Mouse (Mus musculus): ENCODE data around the gene Nkiras2. TPM values are rescaled to one million over a fixed set of nuclear protein-coding genes. Genes with fewer than 3 reads are reported as not detected.
"Not testable (repeated sequence)": the region's sequence is repeated elsewhere in the genome, so short reads cannot be mapped to it uniquely, and the experiment has no call there.

Gene Nkiras2
- polyA plus RNA-seq, 1 experiment: not detected

- 87% methylated on average over 6 of the region's 6 CpGs for WGBS
- TF ChIP-seq POLR2A (IDR thresholded peaks at IDR 0.05; ENCODE audit: insufficient read depth, low read depth, low read length): no peak
- TF ChIP-seq CTCF (IDR thresholded peaks at IDR 0.05; ENCODE audit: insufficient read depth, low read depth, low read length): no peak
- H3K27ac ChIP-seq (ENCODE audit: insufficient read depth, low read depth, low read length): no peak overlapping the region
- peaks cover 28% of the 10 kb centered on the region for H3K4me1 ChIP-seq (ENCODE audit: control insufficient read depth, insufficient read depth, low read length)
- no peak overlapping the region for H3K4me3 ChIP-seq (ENCODE audit: insufficient read depth, low read depth, low read length)
Observed at GRCm38 (mm10) chr11:100607121-100607520, 11.9 kb upstream of the Nkiras2 start.

DNA sequence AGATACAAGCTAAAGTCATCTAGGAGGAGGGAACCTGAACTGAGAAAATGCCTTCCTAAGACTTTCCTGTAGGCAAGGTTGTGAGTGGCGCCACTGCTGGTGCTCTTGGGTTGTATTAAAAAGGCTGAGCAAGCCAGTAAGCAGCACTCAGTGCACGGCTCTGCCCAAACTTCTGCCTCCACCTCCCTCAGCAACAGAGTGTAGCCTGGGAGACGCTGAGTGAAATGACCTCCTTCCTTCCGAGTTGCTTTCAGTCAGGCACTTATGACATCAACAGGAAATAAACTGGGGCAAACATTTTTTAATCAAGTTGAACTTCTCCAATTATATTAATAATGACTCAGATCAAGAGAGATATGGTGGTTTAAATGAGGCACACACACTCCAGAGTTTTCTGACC lies 10.2 kb upstream of the Nkiras2 start:
- no peak overlapping the region for H3K27ac ChIP-seq (ENCODE audit: insufficient read depth, low read depth, low read length)
- WGBS: 37% methylated on average over 4 of the region's 4 CpGs
- H3K4me3 ChIP-seq (ENCODE audit: insufficient read depth, low read depth, low read length): no peak overlapping the region
- peaks cover 25% of the 10 kb centered on the region for H3K4me1 ChIP-seq (ENCODE audit: control insufficient read depth, insufficient read depth, low read length)
- TF ChIP-seq CTCF (IDR thresholded peaks at IDR 0.05; ENCODE audit: insufficient read depth, low read depth, low read length) (no peak), POLR2A (IDR thresholded peaks at IDR 0.05; ENCODE audit: insufficient read depth, low read depth, low read length) (no peak)

DNA sequence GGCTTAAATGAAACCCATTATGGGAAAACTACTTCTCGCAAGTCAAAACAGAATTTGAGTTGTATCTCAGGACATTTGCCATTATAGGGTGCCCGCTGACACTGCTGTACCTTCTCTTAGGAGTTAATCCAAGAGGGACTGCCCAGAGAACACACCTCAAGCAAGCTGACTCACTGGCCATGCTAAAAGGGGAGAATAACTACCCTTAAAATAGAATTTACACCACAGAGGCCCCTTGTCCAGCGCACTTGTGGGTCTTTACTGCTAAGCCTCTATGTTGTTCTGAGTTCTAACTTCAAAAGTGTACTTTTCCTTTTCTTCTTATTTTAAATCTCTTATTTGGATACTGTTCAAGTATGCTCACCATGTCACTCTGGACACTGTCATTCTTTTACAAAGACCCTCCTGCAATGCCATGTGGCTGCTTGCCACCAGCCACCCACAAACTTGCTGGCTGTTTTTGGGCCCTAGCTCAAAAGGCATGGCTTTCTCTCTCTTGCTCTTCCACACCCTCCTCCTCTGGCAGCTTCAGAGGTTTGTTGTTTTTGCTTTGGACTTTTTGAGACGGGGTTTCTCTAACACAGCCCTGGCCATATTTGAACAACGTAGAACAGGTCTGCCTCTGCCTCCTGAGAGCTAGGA lies 9.6 kb upstream of the Nkiras2 start:
- Histone ChIP-seq H3K4me3 (ENCODE audit: insufficient read depth, low read depth, low read length) (no peak overlapping the region), H3K4me1 (ENCODE audit: control insufficient read depth, insufficient read depth, low read length) (peaks cover 24% of the 10 kb centered on the region), H3K27ac (ENCODE audit: insufficient read depth, low read depth, low read length) (no peak overlapping the region)
- 46% methylated on average over 5 of the region's 5 CpGs for WGBS
- no peak for TF ChIP-seq CTCF (IDR thresholded peaks at IDR 0.05; ENCODE audit: insufficient read depth, low read depth, low read length)
- no peak for TF ChIP-seq POLR2A (IDR thresholded peaks at IDR 0.05; ENCODE audit: insufficient read depth, low read depth, low read length)

- peaks cover 24% of the 10 kb centered on the region for H3K4me1 ChIP-seq (ENCODE audit: control insufficient read depth, insufficient read depth, low read length)
- TF ChIP-seq POLR2A (IDR thresholded peaks at IDR 0.05; ENCODE audit: insufficient read depth, low read depth, low read length): no peak
- no peak for TF ChIP-seq CTCF (IDR thresholded peaks at IDR 0.05; ENCODE audit: insufficient read depth, low read depth, low read length)
- no peak overlapping the region for H3K4me3 ChIP-seq (ENCODE audit: insufficient read depth, low read depth, low read length)
- 0 out of 2 replicates have a peak overlapping the region, but pooled peaks have one; percentile 9 for H3K27ac ChIP-seq (ENCODE audit: insufficient read depth, low read depth, low read length)
- 42% methylated on average over 9 of the region's 9 CpGs for WGBS
Observed at GRCm38 (mm10) chr11:100609997-100610680, 8.9 kb upstream of the Nkiras2 start.

GRCm38 (mm10) chr11:100611627-100612026 lies 7.4 kb upstream of the Nkiras2 start:
- Histone ChIP-seq H3K27ac (ENCODE audit: insufficient read depth, low read depth, low read length) (no peak overlapping the region), H3K4me1 (ENCODE audit: control insufficient read depth, insufficient read depth, low read length) (peaks cover 15% of the 10 kb centered on the region), H3K4me3 (ENCODE audit: insufficient read depth, low read depth, low read length) (no peak overlapping the region)
- TF ChIP-seq CTCF (IDR thresholded peaks at IDR 0.05; ENCODE audit: insufficient read depth, low read depth, low read length) (no peak), POLR2A (IDR thresholded peaks at IDR 0.05; ENCODE audit: insufficient read depth, low read depth, low read length) (no peak)
- WGBS: 60% methylated on average over 6 of the region's 6 CpGs

GRCm38 (mm10) chr11:100613241-100613640 lies 5.8 kb upstream of the Nkiras2 start:
- whole genome bisulfite sequencing: 37% methylated on average over 3 of the region's 3 CpGs
- Histone ChIP-seq H3K4me1 (ENCODE audit: control insufficient read depth, insufficient read depth, low read length) (peaks cover 20% of the 10 kb centered on the region), H3K27ac (ENCODE audit: insufficient read depth, low read depth, low read length) (no peak overlapping the region), H3K4me3 (ENCODE audit: insufficient read depth, low read depth, low read length) (no peak overlapping the region)
- no peak for TF ChIP-seq CTCF (IDR thresholded peaks at IDR 0.05; ENCODE audit: insufficient read depth, low read depth, low read length)

GRCm38 (mm10) chr11:100616332-100616731 lies 2.7 kb upstream of the Nkiras2 start:
- Histone ChIP-seq H3K4me1 (ENCODE audit: control insufficient read depth, insufficient read depth, low read length) (peaks cover 13% of the 10 kb centered on the region), H3K4me3 (ENCODE audit: insufficient read depth, low read depth, low read length) (no peak overlapping the region), H3K27ac (ENCODE audit: insufficient read depth, low read depth, low read length) (no peak overlapping the region)
- TF ChIP-seq CTCF (IDR thresholded peaks at IDR 0.05; ENCODE audit: insufficient read depth, low read depth, low read length): no peak
- TF ChIP-seq POLR2A (IDR thresholded peaks at IDR 0.05; ENCODE audit: insufficient read depth, low read depth, low read length): no peak
- 77% methylated on average over 5 of the region's 5 CpGs for WGBS

DNA sequence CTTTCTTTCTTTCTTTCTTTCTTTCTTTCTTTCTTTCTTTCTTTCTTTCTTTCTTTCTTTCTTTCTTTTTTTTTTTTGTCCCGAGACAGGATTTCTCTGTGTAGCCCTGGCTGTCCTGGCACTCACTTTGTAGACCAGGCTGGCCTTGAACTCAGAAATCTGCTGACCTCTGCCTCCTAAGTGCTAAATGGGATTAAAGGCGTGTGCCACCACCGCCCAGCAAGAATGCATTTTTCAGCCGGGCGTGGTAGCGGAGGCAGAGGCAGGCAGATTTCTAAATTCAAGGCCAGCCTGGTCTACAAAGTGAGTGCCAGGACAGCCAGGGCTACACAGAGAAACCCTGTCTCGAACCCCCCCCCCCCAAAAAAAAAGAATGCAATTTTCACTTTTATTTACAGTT lies 2.2 kb upstream of the Nkiras2 start:
- WGBS: 95% methylated on average over 7 of the region's 7 CpGs
- not testable (repeated sequence) for H3K27ac ChIP-seq (ENCODE audit: insufficient read depth, low read depth, low read length); H3K4me3 ChIP-seq (ENCODE audit: insufficient read depth, low read depth, low read length); H3K4me1 ChIP-seq (ENCODE audit: control insufficient read depth, insufficient read depth, low read length)

- H3K27ac ChIP-seq (ENCODE audit: insufficient read depth, low read depth, low read length): no peak overlapping the region
- H3K4me3 ChIP-seq (ENCODE audit: insufficient read depth, low read depth, low read length): no peak overlapping the region
- WGBS: 83% methylated on average over 4 of the region's 4 CpGs
- TF ChIP-seq CTCF (IDR thresholded peaks at IDR 0.05; ENCODE audit: insufficient read depth, low read depth, low read length): no peak
- TF ChIP-seq POLR2A (IDR thresholded peaks at IDR 0.05; ENCODE audit: insufficient read depth, low read depth, low read length): no peak
- peaks cover 7% of the 10 kb centered on the region for H3K4me1 ChIP-seq (ENCODE audit: control insufficient read depth, insufficient read depth, low read length)
Observed at GRCm38 (mm10) chr11:100617480-100617879, 1.6 kb upstream of the Nkiras2 start.

All from olfactory bulb, adult 2 months (tissue).